Mouse (Mus musculus) hindbrain, embryonic 14.5 days (tissue): ENCODE results near the gene Kctd19. TPM values are rescaled to one million over a fixed set of nuclear protein-coding genes. Genes with fewer than 3 reads are reported as not detected.

Source experiments
- ATAC-seq: fragments of 200-750 bp; cut with Nextera tagmentation; 2 replicates; pipeline ENCODE4 v1.8.0; 2017; ENCODE audit warnings: moderate number of reproducible peaks, mild to moderate bottlenecking, moderate TSS enrichment, moderate library complexity; ENCODE audit not compliant: low FRiP score
- DNase-seq: peaks from one replicate; pipeline ENCODE4 v3.0.0-alpha.2; 2015; ENCODE audit warnings: low spot score
- H3K27ac ChIP-seq: fragments of 300-500 bp; sonication (generic); 2 replicates; pipeline ENCODE4 v1.5.1; 2014; ENCODE audit warnings: mild to moderate bottlenecking, moderate library complexity
- H3K27me3 ChIP-seq: fragments of 300-500 bp; sonication (generic); 2 replicates; pipeline ENCODE4 v1.6.1; 2014; ENCODE audit warnings: mild to moderate bottlenecking, low read length, mixed read lengths; ENCODE audit not compliant: control insufficient read depth, insufficient read depth
- H3K36me3 ChIP-seq: fragments of 300-500 bp; sonication (generic); replicated peaks from 2 replicates; pipeline ENCODE4 v1.6.1; 2014; ENCODE audit not compliant: control insufficient read depth, insufficient read depth
- H3K4me1 ChIP-seq: fragments of 300-500 bp; sonication (generic); replicated peaks from 2 replicates; pipeline ENCODE4 v1.6.1; 2014; ENCODE audit warnings: antibody characterized with exemption, low read length, mixed read lengths; ENCODE audit not compliant: control insufficient read depth, insufficient read depth
- H3K4me2 ChIP-seq: fragments of 300-500 bp; sonication (generic); replicated peaks from 2 replicates; pipeline ENCODE4 v1.6.1; 2014; ENCODE audit warnings: mild to moderate bottlenecking, moderate library complexity
- H3K4me3 ChIP-seq: fragments of 300-500 bp; sonication (generic); replicated peaks from 2 replicates; pipeline ENCODE4 v1.5.1; 2014; ENCODE audit warnings: mild to moderate bottlenecking, low read length
- H3K9ac ChIP-seq: fragments of 300-500 bp; sonication (generic); 2 replicates; pipeline ENCODE4 v1.6.1; 2014
- H3K9me3 ChIP-seq: fragments of 300-500 bp; sonication (generic); 2 replicates; pipeline ENCODE4 v1.6.1; 2016; ENCODE audit warnings: low read length; ENCODE audit not compliant: control insufficient read depth
- WGBS: fragments of 180-500 bp; shearing (Covaris S2); extraction: QIAGEN DNeasy Blood & Tissue Kit; methylation state at CpG from one replicate; pipeline ENCODE4 v1.1.7; 2014; 5-methylcytosine and 5-hydroxymethylcytosine counted together
- polyA plus RNA-seq: library from polyadenylated mRNA; unstranded; fragments of >200 nt; fragmentation: Nextera tagmentation; extraction: Ambion mirVana; gene quantifications from 2 replicates; pipeline ENCODE4 v1.2.1, GENCODE M21; 2014

Kctd19 gene
- polyA plus RNA-seq, 1 experiment from 2014 or later = not detected

- no peak overlapping the region for H3K4me3 ChIP-seq
- H3K27ac ChIP-seq = no peak overlapping the region
- no peak overlapping the region for H3K4me2 ChIP-seq
- H3K4me1 ChIP-seq = no peaks in the 10 kb centered on the region
- WGBS = 71% methylated on average over 19 of the region's 19 CpGs
- H3K9me3 ChIP-seq = peaks cover 4% of the 10 kb centered on the region; the same call in 1 of the 2 replicates
- ATAC-seq = peak; percentile 45; the same call in 1 of the 2 replicates
- no peaks in the 10 kb centered on the region for H3K36me3 ChIP-seq
- peak; percentile 46 for DNase-seq
- H3K9ac ChIP-seq = no peak overlapping the region
- H3K27me3 ChIP-seq = no peaks in the 10 kb centered on the region
Observed at GRCm38 (mm10) chr8:105378673-105379072, 34.6 kb downstream of the Kctd19 start.

GRCm38 (mm10) chr8:105374513-105374966, 38.8 kb downstream of the Kctd19 start:
- ATAC-seq (no peak), DNase-seq (no peak)
- no peaks in the 10 kb centered on the region for H3K27me3 ChIP-seq
- peak overlapping the region; percentile 4; the same call in 1 of the 2 replicates for H3K4me3 ChIP-seq
- 28% methylated on average over 33 of the region's 33 CpGs for WGBS
- no peaks in the 10 kb centered on the region; the same call in 1 of the 2 replicates for H3K36me3 ChIP-seq
- H3K4me1 ChIP-seq = no peaks in the 10 kb centered on the region
- H3K4me2 ChIP-seq = peak overlapping the region; percentile 43
- no peak overlapping the region for H3K27ac ChIP-seq
- peaks cover 4% of the 10 kb centered on the region; the same call in 1 of the 2 replicates for H3K9me3 ChIP-seq
- no peak overlapping the region for H3K9ac ChIP-seq

GRCm38 (mm10) chr8:105373032-105373431, 40.3 kb downstream of the Kctd19 start, which contains the start of gene Plekhg4:
Gene Plekhg4 (plus strand): TSS chr8:105373274.
- WGBS = 65% methylated on average over 2 of the region's 2 CpGs
- H3K27me3 ChIP-seq = no peaks in the 10 kb centered on the region
- H3K9ac ChIP-seq = no peak within 1 kb of the TSS
- H3K4me1 ChIP-seq = no peaks in the 10 kb centered on the region
- H3K27ac ChIP-seq = no peak within 1 kb of the TSS
- peaks cover 4% of the 10 kb centered on the region; the same call in 1 of the 2 replicates for H3K9me3 ChIP-seq
- H3K4me2 ChIP-seq = no peak within 1 kb of the TSS
- DNase-seq = no peak
- peaks cover 13% of the 10 kb centered on the region for H3K36me3 ChIP-seq
- H3K4me3 ChIP-seq = no peak within 1 kb of the TSS
- no peak for ATAC-seq

- Histone ChIP-seq H3K4me1 (no peaks in the 10 kb centered on the region), H3K4me2 (no peak overlapping the region), H3K9ac (no peak overlapping the region), H3K27me3 (no peaks in the 10 kb centered on the region), H3K9me3 (peaks cover 4% of the 10 kb centered on the region; the same call in 1 of the 2 replicates), H3K36me3 (peaks cover 13% of the 10 kb centered on the region), H3K27ac (no peak overlapping the region), H3K4me3 (no peak overlapping the region)
- DNase-seq (no peak), ATAC-seq (no peak)
- WGBS = 75% methylated on average over 9 of the region's 9 CpGs
Observed at GRCm38 (mm10) chr8:105372473-105372872, 40.8 kb downstream of the Kctd19 start.

- H3K9me3 ChIP-seq = no peaks in the 10 kb centered on the region
- no peak overlapping the region for H3K27ac ChIP-seq
- no peaks in the 10 kb centered on the region for H3K4me1 ChIP-seq
- no peak for ATAC-seq
- no peaks in the 10 kb centered on the region for H3K27me3 ChIP-seq
- no peak overlapping the region for H3K9ac ChIP-seq
- WGBS = 75% methylated on average over 2 of the region's 2 CpGs
- no peak overlapping the region for H3K4me2 ChIP-seq
- no peak for DNase-seq
- H3K36me3 ChIP-seq = peaks cover 37% of the 10 kb centered on the region
- no peak overlapping the region for H3K4me3 ChIP-seq
Observed at GRCm38 (mm10) chr8:105367107-105367506, 46.2 kb downstream of the Kctd19 start.

GRCm38 (mm10) chr8:105361751-105362702, 51.3 kb downstream of the Kctd19 start:
- DNase-seq (no peak), ATAC-seq (no peak)
- Histone ChIP-seq H3K27me3 (no peaks in the 10 kb centered on the region), H3K9ac (no peak overlapping the region), H3K4me1 (no peaks in the 10 kb centered on the region), H3K4me2 (no peak overlapping the region), H3K27ac (no peak overlapping the region), H3K36me3 (peaks cover 33% of the 10 kb centered on the region), H3K4me3 (no peak overlapping the region), H3K9me3 (no peaks in the 10 kb centered on the region)
- WGBS = 67% methylated on average over 12 of the region's 12 CpGs

- Histone ChIP-seq H3K27ac (no peak overlapping the region), H3K9ac (no peak overlapping the region), H3K4me1 (no peaks in the 10 kb centered on the region), H3K36me3 (peaks cover 33% of the 10 kb centered on the region), H3K9me3 (no peaks in the 10 kb centered on the region), H3K4me3 (no peak overlapping the region), H3K27me3 (no peaks in the 10 kb centered on the region), H3K4me2 (no peak overlapping the region)
- no peak for ATAC-seq
- WGBS = 49% methylated on average over 4 of the region's 4 CpGs
- DNase-seq = peak; percentile 62
Observed at GRCm38 (mm10) chr8:105359646-105360045, 53.7 kb downstream of the Kctd19 start.

- Histone ChIP-seq H3K4me3 (no peak overlapping the region), H3K9ac (no peak overlapping the region), H3K4me2 (no peak overlapping the region), H3K9me3 (no peaks in the 10 kb centered on the region), H3K36me3 (peaks cover 28% of the 10 kb centered on the region), H3K27me3 (no peaks in the 10 kb centered on the region), H3K4me1 (no peaks in the 10 kb centered on the region), H3K27ac (no peak overlapping the region)
- WGBS = 68% methylated on average over 15 of the region's 15 CpGs
- DNase-seq = no peak
- no peak for ATAC-seq
Observed at GRCm38 (mm10) chr8:105359208-105359607, 54.1 kb downstream of the Kctd19 start.

GRCm38 (mm10) chr8:105356681-105357080, 56.6 kb downstream of the Kctd19 start:
- no peaks in the 10 kb centered on the region for H3K4me1 ChIP-seq
- WGBS = 83% methylated on average over 13 of the region's 14 CpGs
- no peaks in the 10 kb centered on the region for H3K9me3 ChIP-seq
- no peak overlapping the region for H3K4me2 ChIP-seq
- H3K4me3 ChIP-seq = no peak overlapping the region
- no peak overlapping the region for H3K9ac ChIP-seq
- H3K27me3 ChIP-seq = no peaks in the 10 kb centered on the region
- H3K27ac ChIP-seq = no peak overlapping the region
- H3K36me3 ChIP-seq = peaks cover 16% of the 10 kb centered on the region; the same call in 1 of the 2 replicates
- DNase-seq (no peak), ATAC-seq (no peak)
